Mouse (Mus musculus): ENCODE measurements at regions not wholly inside any gene's neighbourhood (a gene's known extent, or its start where the extent isn't known, plus 50 kb on each side); places are given as distances from the start of the nearest gene placed in this dataset.
A peak's percentile ranks its signal among the peaks of the same experiment; 100 is the strongest.
"Not testable (repeated sequence)": the region's sequence is repeated elsewhere in the genome, so short reads cannot be mapped to it uniquely, and the experiment has no call there.

DNA sequence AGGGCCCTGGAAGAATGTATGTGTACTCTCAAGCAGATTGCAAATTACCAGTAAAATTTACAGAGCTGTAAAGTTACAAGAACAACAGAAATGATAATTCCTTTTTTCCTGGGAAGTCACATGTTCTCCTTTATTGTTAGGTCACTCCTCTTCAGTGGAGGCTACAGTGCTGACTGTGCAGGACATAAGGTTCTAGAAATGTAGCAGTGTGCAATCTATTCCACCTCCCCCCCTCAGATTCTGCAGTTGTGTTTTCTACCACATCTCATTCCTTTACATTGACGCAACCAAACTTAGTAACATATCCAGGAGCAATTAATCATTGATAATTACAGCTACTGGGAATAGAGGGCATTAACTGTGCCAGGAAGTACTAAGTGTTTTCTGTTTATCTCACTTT, 385.3 kb upstream of the Tnc start:
- no peak for DNase-seq

DNA sequence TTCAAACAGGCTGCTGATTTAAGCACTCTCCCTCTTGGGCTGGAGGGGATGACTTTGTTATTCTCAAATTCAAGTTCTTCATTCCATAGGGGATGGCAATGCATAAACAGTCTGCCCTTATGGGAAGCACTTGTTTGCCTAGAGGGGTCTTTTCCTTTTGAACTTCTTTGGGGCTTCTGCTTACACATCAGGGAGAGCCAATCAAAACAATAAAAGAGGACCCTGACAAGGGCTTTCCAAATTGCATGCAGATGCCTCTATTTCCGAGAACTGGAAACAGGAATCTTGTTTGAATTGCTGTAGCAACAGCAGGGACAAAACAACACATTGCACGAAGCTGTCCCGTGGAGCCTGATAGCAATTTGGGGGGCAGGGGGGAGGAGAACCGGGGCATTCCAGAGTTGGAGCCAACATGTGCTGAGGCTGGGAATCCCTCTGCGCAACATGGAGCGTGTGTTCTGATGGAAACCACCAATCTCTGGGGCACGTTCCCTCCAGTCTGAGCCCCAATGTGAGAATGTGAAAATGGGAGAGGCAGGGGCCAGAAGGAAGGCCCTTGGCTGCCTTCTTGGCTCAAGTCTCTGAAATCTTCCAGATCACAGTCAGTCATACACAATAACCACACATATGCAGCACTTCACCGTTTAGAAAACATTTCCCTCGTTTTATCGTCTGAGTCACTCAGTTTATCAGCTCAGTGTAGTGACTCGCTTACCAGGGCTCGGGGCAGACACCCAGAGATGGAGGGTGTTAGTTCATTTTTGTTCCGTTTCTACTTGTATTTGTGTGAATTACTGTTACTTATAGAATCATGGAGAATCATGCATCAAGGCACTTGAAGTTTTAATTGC, 391.2 kb upstream of the Tnc start:
- DNase-seq = no peak

DNA sequence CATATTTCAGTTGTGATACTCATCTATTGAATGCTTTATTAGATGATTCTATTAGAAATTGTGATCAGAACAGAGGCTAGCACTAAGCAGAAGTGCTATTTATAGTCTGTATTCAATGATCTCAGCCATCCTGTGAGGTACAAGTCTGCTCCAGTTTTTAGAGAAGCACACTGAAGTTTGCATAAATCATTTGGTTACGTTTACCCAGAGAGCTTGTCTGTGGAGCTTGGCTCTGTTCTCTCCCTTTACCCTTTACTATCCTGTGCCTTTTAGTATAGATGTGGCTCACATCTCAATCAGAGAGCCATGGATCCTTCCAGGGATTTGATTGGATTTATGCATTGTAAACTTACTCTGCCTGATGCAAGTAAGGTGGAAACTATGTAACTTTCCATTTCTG, 404.6 kb upstream of the Tnc start:
- DNase-seq = no peak

DNA sequence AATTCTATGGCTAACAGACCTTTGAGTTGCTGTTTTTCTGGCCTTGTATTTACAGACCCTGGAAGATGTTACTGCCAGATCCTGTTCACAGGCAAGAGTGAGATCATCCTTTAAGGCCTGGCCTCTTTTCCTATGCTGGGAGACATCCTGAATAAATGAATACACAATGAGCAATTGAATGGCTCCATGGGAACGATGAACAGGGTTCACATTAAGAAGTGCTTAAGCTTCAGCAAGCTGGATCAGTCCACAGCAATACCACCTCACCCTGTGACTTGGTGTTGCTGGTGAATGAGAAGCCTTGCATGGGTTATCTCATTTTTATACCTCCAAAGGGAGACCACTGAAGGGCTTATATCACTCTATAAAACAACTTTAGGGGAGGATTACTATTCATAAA, 405.1 kb upstream of the Tnc start:
- DNase-seq = no peak

DNA sequence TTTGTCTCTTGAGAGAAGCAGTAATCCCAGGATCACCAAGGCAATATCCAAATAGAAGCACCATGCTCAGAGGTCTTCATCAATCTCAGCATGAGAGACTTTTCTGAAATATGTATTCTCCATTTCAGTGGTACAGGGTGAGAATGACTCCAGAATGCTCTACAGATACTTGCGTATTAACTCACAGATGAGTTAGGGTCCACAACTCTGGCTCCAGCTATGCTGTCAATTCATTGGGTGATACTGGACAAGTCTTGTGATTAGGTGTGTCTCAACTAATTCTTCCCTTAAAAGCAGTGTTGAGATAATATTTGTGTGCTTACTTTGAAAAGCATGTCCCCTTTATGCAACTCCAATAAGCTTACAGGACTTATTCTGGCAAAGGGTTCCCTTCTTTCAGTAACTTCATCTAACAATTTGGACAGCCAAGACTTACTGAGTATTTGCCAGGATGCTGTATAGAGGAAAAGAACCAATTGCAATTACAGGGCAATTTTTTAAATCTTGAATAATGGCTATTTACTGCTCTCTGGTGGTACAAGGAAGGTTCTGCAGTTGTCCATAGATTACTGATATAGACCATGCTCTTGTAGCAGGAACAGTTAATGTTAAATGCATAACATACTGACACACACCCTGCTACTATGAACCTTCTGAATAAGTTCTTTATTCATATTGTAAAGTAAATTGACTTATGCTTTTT, 445.6 kb upstream of the Tnc start:
- no peak for DNase-seq

DNA sequence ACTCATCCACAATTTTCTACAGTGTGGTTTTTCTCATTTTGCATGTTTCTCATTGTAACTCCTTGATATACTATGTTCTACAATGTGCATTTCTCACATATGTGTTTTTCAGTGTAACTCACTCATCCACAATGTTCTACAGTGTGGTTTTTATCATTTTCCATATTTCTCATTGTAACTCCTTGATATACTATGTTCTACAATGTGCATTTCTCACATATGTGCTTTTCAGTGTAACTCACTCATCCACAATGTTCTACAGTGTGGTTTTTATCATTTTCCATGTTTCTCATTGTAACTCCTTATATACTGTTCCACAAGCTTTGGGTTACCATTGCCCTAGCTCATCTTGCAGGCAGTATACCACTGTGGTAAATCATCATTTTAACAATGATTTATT, 450.9 kb upstream of the Tnc start:
- DNase-seq = not testable (repeated sequence)

DNA sequence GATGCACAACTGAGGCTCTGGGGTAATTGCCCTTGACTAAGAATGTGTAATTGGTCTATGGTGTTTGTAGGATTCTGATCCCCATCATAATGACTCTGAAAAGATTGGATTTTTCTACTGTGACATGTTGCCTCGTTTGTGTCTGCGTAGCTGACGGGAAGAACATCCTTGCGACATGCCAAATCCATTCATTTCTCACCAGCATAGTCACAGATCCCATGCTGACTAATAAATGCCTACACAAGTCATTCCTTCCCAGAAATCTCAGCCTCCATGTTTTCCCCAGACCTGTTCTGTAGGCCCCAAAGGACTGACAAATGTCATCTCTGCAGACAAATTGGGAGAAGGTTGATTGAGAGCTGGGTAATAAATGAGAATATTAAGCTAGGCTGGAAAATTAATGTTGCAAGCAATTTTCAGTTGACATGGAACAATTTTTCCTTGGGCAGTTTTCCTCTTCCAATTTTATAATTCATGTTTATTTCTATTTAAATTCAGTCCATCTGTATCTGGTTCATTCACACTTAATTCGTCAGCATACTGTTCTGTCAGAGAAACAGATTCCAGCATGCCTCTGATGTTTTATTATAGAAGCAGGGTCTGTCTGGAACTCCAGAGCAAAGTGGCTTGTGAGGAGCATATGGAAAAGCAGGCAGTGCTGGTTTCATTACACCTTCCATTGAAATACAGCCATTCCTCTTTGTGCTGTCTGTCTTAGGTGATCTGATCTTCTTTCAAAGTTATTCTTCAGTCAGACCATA, 454.0 kb upstream of the Tnc start:
- no peak for DNase-seq

DNA sequence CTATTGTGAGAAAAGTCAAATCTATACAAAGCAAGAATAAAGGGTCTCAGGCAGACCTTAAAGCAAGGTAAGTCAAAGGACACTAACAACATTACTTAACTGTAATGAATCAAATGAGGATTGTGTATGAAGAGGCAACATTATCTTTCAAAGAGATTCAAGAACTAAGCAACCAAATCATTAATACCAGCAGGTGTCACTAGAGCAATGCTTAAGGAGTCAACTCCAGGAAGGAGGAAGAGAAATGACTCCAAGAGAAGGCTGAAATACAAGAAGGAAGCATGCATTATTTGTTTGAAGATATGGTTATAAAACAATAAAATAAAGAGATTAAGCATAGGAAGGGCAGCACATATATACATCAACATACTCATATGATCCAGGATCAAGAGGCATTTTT, 475.1 kb upstream of the Tnc start:
- no peak for DNase-seq

DNA sequence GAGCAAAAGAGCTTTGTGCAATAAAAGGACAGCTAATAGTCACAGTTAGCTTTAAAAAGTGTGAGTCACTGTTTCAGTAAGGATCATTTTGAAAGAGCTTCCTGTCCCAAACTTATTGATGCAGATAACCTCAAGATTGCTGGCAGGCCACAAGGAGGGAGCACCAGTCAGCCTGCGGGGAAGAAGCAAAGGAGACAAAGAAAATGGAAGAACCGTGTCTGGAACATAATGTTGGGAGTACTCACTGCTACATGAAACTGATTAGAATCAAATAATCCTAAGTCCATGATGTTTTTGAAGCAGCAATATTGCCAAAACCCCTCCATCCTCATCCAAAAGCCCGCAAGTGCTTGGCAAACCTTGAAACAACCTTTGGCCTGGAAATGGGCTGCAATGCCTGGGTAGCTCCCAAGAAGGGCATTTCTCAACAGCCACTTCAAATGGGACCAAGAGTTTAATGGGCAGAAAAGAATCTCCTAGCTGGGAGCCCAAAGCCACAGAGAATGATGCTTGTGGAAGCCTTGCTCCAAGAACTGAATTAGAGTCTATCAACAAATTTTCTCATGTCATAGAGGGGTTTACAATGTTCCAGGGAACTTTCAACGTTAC, 481.0 kb upstream of the Tnc start:
- DNase-seq = no peak

DNA sequence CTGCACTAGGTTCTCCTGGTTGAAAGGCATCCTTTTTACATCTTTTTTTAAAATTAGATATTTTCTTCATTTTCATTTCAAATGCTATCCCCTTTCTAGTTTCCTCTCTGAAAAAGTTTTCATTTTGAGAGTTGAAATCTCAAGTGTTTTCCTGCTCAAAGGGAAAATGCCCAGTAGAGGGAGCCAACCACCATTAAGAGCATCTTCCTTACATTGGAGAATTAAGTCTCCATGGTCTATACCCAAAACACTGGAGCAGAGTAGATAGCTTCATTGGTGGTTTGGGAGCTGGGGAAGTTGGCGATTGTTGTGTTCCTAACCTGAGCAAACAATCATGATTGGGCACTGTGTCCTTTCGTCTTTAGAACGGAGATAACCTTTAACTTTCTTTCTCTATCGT, 483.8 kb upstream of the Tnc start:
- DNase-seq = peak; percentile 27

DNA sequence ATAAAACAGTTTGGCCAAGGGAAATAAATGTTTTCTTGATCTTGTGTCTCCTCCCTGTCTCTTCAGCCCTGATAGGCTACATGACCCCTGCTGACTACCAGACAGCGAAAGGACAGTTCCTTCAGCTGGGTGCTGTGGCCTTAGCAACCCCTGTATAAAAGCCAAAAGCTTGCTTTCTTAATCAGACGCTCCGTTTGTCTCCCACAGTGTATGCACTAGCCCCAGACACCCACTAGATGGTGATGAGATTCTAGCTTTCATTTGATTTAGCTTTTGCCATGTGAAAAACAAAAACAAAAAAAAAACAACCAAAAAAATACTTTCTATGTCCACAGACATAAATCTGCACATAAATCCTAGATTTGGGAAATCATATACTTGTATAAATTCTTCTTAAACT, 486.2 kb upstream of the Tnc start:
- DNase-seq = peak; percentile 19

DNA sequence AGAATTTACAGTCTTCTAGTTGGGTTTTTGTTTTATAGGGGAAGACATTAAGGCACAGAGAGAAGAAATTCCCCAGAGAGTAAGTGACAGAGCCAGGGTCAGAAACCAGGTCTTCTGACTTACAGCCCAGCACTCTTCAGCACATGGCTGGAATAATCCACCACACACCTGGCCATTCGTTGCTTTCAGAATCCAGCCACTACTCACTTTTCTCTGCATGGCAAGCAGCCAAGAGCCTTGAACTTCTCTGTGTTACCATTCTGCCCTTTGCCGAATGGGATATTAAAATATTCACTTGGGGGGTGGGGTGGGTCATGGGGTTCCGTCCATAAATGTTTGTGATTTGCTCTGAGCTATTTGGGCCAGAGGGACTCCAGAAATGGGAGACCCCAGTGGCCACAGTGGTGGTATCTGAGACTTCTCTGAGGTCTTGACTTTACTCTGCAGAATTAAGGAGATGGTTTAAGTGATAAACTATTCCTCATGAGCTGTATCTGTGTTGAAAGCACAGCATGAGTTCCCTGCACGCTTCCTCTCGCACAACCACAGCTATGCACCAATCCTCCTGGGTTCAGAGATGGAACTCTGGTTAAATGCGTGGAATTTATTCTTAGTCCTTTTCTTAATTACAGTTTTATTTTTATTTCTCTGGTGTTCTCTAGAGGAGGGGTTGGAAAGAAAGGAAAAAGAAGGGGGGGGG, 488.9 kb upstream of the Tnc start:
- no peak for DNase-seq

DNA sequence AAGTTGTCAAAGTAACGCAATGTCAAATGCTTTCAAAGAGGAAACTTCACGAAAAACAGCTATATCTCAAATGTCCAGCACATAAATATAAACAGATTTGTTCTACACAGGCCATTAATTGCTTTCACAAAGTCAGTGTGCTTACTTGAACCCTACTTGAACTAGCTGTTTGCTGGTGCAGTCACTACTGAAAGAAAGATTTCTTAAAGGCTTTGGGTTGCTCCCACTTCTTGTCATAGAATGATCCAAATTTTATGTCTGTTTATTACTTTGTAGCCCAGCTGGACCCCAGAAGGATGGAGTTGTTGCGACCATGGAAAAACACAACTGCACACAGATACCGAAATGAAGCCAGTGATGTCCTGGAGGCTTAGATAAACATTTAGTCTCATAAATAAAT, 491.2 kb upstream of the Tnc start:
- no peak for DNase-seq

DNA sequence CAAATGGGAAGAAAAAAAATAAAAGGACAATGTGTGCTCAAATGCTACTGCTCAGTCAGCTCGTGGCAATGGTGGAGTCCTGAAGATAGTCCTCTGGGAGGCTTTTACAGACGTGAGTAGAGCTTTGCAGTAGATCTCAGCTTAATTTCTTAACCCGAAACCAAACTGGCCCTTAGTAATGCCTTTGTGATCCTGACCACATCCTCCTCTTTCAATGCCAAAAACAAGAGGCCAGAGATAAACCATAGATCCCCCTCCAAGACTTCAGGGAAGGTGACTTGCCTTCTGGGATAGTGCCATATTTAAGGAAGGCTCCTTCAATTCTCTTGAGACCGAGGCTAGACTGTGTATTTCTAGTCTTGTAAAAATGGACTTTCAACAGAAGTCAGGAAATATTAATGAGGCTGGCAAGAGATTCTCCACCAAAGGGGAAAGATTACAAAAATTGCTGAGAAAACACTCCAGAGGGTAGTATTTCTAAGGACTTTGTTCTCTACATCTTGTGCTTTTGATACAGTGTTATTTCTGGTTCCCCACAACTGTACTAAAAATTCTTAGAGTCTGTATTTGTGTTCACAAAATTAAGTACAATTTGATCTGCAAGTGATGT, 497.9 kb upstream of the Tnc start:
- DNase-seq = no peak

DNA sequence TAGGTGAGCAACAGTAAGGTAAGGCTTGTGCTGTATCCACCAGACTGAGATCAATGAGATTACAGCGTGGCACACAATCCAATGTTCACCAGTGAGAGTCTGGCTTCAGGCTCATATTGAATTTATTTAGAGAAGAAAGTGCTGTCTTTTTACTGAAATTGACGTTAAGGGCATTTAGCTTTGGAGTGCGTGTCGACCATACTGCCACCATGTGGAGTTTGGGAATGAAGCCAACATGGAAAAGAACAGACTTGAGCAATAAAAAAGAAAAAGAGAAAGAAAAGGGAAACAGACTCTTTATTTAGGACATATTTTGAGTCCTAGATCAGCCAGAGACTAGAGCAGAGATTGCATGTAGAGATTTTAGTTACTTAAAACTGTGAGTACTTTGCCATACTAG, 499.6 kb upstream of the Tnc start:
- DNase-seq = no peak

DNA sequence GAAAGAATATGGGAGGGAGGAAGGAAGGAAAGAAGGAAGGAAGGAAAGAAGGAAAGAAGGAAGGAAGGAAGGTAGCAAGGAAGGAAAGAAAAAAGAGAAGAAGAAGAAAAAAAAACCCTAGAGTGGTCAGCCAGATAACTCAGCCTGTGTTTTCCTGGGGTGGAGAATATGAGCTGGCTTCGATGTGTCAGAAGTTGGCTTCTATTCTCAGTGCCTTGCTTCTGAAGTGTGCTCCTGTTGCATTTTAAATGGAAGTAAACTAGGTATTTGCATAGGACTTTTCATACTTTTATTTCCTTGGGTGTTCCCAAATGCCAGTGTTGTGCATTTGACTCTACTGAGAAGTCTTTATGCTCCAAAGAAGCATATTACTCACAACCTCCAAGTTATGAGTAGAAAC, 515.7 kb upstream of the Tnc start:
- no peak for DNase-seq

DNA sequence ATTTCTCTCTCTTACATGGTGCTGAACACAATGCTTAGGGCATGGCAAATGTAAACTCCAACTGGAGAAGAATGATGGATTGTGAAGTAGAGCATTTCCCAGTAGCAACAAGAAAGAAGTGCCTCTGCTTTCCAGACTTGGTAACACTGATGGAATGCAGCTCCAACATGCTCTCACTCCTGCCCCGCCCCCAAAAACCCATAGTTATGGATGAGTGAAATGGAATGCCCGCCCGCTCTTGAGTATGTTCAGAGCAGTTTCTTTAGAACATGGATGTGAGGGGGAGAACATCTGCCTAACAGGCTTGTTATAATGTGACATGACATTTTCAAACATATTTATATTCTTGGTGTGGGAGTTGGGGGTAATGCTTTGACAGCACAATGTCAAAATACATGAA, 517.2 kb upstream of the Tnc start:
- DNase-seq = no peak

DNA sequence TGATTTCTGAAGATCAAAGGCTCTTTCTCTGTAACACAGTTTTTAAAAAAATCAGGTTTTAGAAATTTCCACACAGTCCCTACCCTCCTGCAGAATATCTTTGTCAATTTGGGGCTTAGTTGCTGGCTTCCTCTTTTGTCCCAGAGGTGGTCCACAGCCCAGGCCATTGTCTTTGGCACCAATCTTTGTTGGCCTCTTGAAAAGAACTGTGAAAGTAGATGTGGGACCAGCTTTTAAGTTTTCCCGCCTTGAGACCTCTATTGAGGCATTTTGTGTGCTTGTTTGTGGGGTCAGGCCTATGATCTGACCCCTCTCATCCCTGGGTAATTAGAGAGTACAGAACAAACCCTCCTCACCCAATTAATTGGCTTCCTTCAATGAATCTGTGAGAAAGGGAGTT, 523.9 kb upstream of the Tnc start:
- DNase-seq = no peak

DNA sequence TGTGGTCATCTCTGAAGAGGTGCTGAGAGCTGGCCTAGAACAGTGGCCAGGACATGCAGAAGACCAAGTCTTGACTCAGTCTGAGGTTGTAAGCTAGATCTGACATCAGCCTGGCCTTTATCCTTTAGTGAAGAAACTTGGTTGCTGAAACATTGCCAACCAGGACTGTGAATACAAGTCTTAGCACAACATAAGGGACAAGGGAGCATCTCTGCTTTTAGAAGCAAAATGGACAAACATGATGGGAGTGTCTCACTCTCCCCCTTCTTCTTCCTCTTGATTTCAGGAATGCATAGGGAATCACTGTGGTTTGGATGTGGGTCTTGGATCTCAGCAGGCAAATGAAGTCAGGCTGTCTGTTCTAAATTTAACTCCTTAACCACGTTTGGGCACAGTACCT, 529.1 kb upstream of the Tnc start:
- no peak for DNase-seq

DNA sequence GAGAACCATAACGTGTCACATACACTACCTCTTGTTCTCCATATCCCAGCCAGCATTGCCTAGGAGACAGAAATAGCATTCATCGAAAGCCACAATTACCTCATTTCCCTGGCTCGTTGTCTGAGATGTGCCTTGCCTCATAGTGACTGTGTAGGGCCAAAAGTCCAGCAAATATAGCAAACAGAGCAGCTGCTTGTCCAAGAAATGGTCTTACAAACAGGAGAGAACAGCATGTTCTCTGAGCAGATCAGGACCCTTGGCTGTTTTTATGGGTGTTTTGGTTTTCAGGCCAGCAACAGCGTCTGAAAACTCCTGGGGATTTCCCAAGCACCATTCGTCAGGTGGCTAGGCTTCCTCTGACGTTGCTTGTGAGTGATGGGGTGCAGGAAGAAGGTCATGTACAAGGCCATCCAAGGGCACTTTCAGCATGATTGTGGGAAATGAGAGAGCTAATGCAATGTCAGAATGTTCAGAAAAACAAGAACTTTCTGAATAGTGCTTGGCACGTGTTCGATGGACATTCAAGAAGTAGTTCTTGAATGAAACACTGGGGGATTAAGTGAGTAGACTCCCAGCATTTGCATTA, 528.9 kb upstream of the Pappa start:
- no peak for DNase-seq

DNA sequence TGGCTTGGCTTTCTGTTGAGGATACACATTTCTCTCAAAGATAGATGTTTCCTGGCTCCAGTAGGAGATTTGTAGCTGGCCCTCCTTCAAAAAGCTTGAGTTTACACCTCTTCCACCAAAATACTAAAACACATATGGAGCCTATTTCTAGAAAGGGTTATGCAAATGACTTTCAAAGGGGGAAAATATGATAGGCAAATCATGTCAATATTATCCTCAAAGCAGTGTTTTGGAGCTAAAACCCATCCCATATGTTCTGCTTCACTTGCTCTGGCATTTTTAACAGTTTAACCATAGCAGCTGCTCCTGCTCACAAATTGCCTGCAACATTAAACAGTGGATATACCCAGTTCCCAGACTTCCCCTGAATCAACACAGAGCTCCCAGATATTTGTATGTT, 525.5 kb upstream of the Pappa start:
- DNase-seq = no peak

DNA sequence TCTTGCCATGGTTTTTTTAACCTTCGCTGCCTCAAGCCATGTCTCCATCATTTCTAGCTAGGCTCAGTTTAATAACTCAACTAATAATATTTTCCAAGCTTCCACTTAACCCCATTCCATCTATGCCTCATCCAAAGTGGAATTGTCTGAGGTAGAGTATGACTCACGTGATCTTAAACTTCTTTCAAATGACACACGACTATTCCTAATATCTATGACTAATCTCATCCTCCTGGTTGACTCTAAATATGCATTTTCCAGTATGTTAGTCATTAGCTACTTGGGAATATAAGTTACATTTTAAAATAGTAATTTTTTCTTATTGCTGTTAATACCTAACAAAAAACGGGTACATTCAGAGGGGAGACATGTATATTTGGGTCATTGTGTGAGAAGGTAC, 524.8 kb upstream of the Pappa start:
- DNase-seq = no peak

All from right cerebral cortex, postnatal 4 days (tissue).